Mouse (Mus musculus): ENCODE data around the gene Med31. TPM values are rescaled to one million over a fixed set of nuclear protein-coding genes. Genes with fewer than 3 reads are reported as not detected.
A peak's percentile ranks its signal among the peaks of the same experiment; 100 is the strongest.

Gene Med31
- total RNA-seq (2021), result 10 to 100 TPM; 14.7 to 14.8 TPM
- long read RNA-seq, experiment 1, transcript Med31-201 (4 exons, 1,161 nt), result major isoform, 7 of 8 reads
- long read RNA-seq, experiment 1, partial matches to known transcripts, result 0 of 8 reads
- long read RNA-seq, experiment 1, other reads (novel, unspliced or antisense), result 0 of 8 reads
- long read RNA-seq, experiment 2, transcript Med31-201 (4 exons, 1,161 nt), result major isoform, 18 of 22 reads
- long read RNA-seq, experiment 2, partial matches to known transcripts, result 1 of 22 reads
- long read RNA-seq, experiment 2, other reads (novel, unspliced or antisense), result 1 of 22 reads

GRCm38 (mm10) chr11:72215410-72215797, at the start of gene Med31:
TSS of gene Med31 (minus strand) at chr11:72215592.
- peak in 1 of 2 experiments; percentile 63 for DNase-seq (ENCODE audit: low spot score in 2 of 2)

- DNase-seq (ENCODE audit: low spot score in 2 of 2), result no peak
Observed at GRCm38 (mm10) chr11:72256441-72256840, 41.0 kb upstream of the Med31 start.

- no peak for DNase-seq (ENCODE audit: low spot score in 2 of 2)
Observed at GRCm38 (mm10) chr11:72255629-72256028, 40.2 kb upstream of the Med31 start.

GRCm38 (mm10) chr11:72245196-72245753, 29.9 kb upstream of the Med31 start:
- DNase-seq (ENCODE audit: low spot score in 2 of 2), result no peak

GRCm38 (mm10) chr11:72240062-72240860, 24.9 kb upstream of the Med31 start:
- DNase-seq (ENCODE audit: low spot score in 2 of 2), result no peak

- peak; percentile 50 to 62 for DNase-seq (ENCODE audit: low spot score in 2 of 2)
Observed at GRCm38 (mm10) chr11:72234013-72234412, 18.6 kb upstream of the Med31 start.

GRCm38 (mm10) chr11:72232991-72233390, 17.6 kb upstream of the Med31 start:
- no peak for DNase-seq (ENCODE audit: low spot score in 2 of 2)

- DNase-seq (ENCODE audit: low spot score in 2 of 2), result no peak
Observed at GRCm38 (mm10) chr11:72232068-72232467, 16.7 kb upstream of the Med31 start.

GRCm38 (mm10) chr11:72228513-72228912, 13.1 kb upstream of the Med31 start:
- no peak for DNase-seq (ENCODE audit: low spot score in 2 of 2)

- DNase-seq (ENCODE audit: low spot score in 2 of 2), result no peak
Observed at GRCm38 (mm10) chr11:72226901-72227300, 11.5 kb upstream of the Med31 start.

- no peak for DNase-seq (ENCODE audit: low spot score in 2 of 2)
Observed at GRCm38 (mm10) chr11:72226020-72226791, 10.8 kb upstream of the Med31 start.

GRCm38 (mm10) chr11:72224865-72225264, 9.5 kb upstream of the Med31 start:
- peak; percentile 79 to 87 for DNase-seq (ENCODE audit: low spot score in 2 of 2)

- DNase-seq (ENCODE audit: low spot score in 2 of 2), result no peak
Observed at GRCm38 (mm10) chr11:72223414-72223813, 8.0 kb upstream of the Med31 start.

- peak in 1 of 2 experiments; percentile 69 for DNase-seq (ENCODE audit: low spot score in 2 of 2)
Observed at GRCm38 (mm10) chr11:72221278-72221677, 5.9 kb upstream of the Med31 start.

- DNase-seq (ENCODE audit: low spot score in 2 of 2), result no peak
Observed at GRCm38 (mm10) chr11:72217116-72217515, 1.7 kb upstream of the Med31 start.

- peak; percentile 90 to 97 for DNase-seq (ENCODE audit: low spot score in 2 of 2)
Observed at GRCm38 (mm10) chr11:72214591-72215409, 592 bp downstream of the Med31 start.

GRCm38 (mm10) chr11:72207834-72208377, 7.5 kb downstream of the Med31 start:
- DNase-seq (ENCODE audit: low spot score in 2 of 2), result no peak

GRCm38 (mm10) chr11:72207204-72207833, 8.1 kb downstream of the Med31 start, which contains the start of the genes 4933427D14Rik and Txndc17:
TSS of gene 4933427D14Rik (minus strand) at chr11:72207459.
TSS of gene Txndc17 (plus strand) at chr11:72207547.
- peak; percentile 84 to 89 for DNase-seq (ENCODE audit: low spot score in 2 of 2)

Data from layer of hippocampus, postnatal 14 days (tissue).